10 mouse cellular contexts compared by ENCODE assay signal in genomic region chr5:36905216-36905615, GRCm38 (mm10). TPM values are rescaled to one million over a fixed set of nuclear protein-coding genes. Genes with fewer than 3 reads are reported as not detected.
DNase-seq lines count a peak whose midpoint lies in the region; ATAC-seq and TF ChIP-seq lines count a peak whose summit lies in the region.
"Had no signal": no experiment of that assay in that cellular context is flagged by ENCODE, and none has a peak within 500 bp of the region (broad histone marks: within the 10 kb centered on the region; RNA-seq: fewer than 3 reads in every experiment).

No protein-coding gene starts in this region.

- ATAC-seq in stomach, postnatal 0 days (ENCODE audit: low FRiP score, low TSS enrichment): no peak
- no peak for ATAC-seq in megakaryocyte, adult 5-6 weeks (ENCODE audit: poor library complexity, severe bottlenecking)

- peaks cover 2% of the 10 kb centered on the region; the same call in 1 of the 2 replicates for H3K4me1 ChIP-seq in heart, adult 2 months (ENCODE audit: control insufficient read depth, insufficient read depth, low read length)
- no peaks in the 10 kb centered on the region for H3K4me1 ChIP-seq in stomach, postnatal 0 days (replicated peaks; ENCODE audit: control insufficient read depth, insufficient read depth)
- H3K4me1 ChIP-seq: liver, embryonic 13.5 days had no signal

- TF ChIP-seq CTCF in heart, adult 2 months (IDR thresholded peaks at IDR 0.05): no peak
- TF ChIP-seq CTCF in stomach, postnatal 0 days (IDR thresholded peaks at IDR 0.05; ENCODE audit: low read depth): no peak

- H3K27ac ChIP-seq in heart, adult 2 months: no peak overlapping the region
- 0 out of 2 replicates have a peak overlapping the region, but pooled peaks have one; percentile 8 for H3K27ac ChIP-seq in stomach, postnatal 0 days (replicated peaks)
- H3K27ac ChIP-seq: liver, embryonic 13.5 days; macrophage had no signal

- no peak for TF ChIP-seq POLR2A in heart, adult 2 months (IDR thresholded peaks at IDR 0.05; ENCODE audit: insufficient read depth, low read depth, low read length)

- H3K4me2 ChIP-seq in stomach, postnatal 0 days (replicated peaks; ENCODE audit: low read depth): no peak overlapping the region
- H3K4me2 ChIP-seq: liver, embryonic 13.5 days had no signal

- no peak for TF ChIP-seq EP300 in heart, adult 2 months (IDR thresholded peaks at IDR 0.05; ENCODE audit: insufficient read depth, low read depth, low read length)
- TF ChIP-seq EP300 in stomach, postnatal 0 days (optimal IDR thresholded peaks at IDR 0.05): no peak

- no peak overlapping the region for H3K4me3 ChIP-seq in heart, adult 2 months
- H3K4me3 ChIP-seq in stomach, postnatal 0 days (ENCODE audit: low read depth, low read length): no peak overlapping the region
- H3K4me3 ChIP-seq: liver, embryonic 13.5 days had no signal

- H3K9ac ChIP-seq in heart, adult 2 months (ENCODE audit: low read depth, low read length): no peak overlapping the region
- no peak overlapping the region for H3K9ac ChIP-seq in stomach, postnatal 0 days (ENCODE audit: low read length)
- H3K9ac ChIP-seq: liver, embryonic 13.5 days had no signal

- H3K79me2 ChIP-seq in heart, adult 2 months (replicated peaks; ENCODE audit: control insufficient read depth, insufficient read depth, low read length): no peaks in the 10 kb centered on the region

- H3K27me3 ChIP-seq in heart, adult 2 months (ENCODE audit: control insufficient read depth, insufficient read depth, low read length): no peaks in the 10 kb centered on the region
- no peaks in the 10 kb centered on the region for H3K27me3 ChIP-seq in stomach, postnatal 0 days (ENCODE audit: control insufficient read depth, insufficient read depth, low read length)
- H3K27me3 ChIP-seq: liver, embryonic 13.5 days had no signal

- WGBS in heart, adult 2 months: 51% methylated on average over 8 of the region's 8 CpGs
- WGBS in stomach, postnatal 0 days: 62% methylated on average over 8 of the region's 8 CpGs

- DNase-seq in heart, adult 2 months: peak; percentile 27 to 48
- no peak for DNase-seq in heart, postnatal 25 days (ENCODE audit: low spot score)
- peak; percentile 21 for DNase-seq in ovary, postnatal 14 days (ENCODE audit: low spot score)
- no peak for DNase-seq in ovary, adult 18-20 months (ENCODE audit: low spot score)
- peak; percentile 40 for DNase-seq in gastrocnemius, postnatal 14 days
- DNase-seq in stomach, postnatal 0 days (ENCODE audit: low spot score): no peak
- DNase-seq: liver, embryonic 13.5 days had no signal

- intact Hi-C loops in heart, adult 2 months (cut with DNase I): no loop called here
- intact Hi-C loops in heart, postnatal 25 days (cut with DNase I): no loop called here
- intact Hi-C loops in gastrocnemius, postnatal 14 days (cut with DNase I; ENCODE audit: low total_unique reads): no loop called here

- no peaks in the 10 kb centered on the region for H3K9me3 ChIP-seq in stomach, postnatal 0 days (ENCODE audit: control insufficient read depth, low read length)
- H3K9me3 ChIP-seq: liver, embryonic 13.5 days had no signal

- H3K36me3 ChIP-seq in heart, adult 2 months (ENCODE audit: control insufficient read depth, insufficient read depth, low read length): no peaks in the 10 kb centered on the region
- H3K36me3 ChIP-seq in stomach, postnatal 0 days (ENCODE audit: control insufficient read depth, insufficient read depth, low read length): no peaks in the 10 kb centered on the region
- H3K36me3 ChIP-seq: liver, embryonic 13.5 days had no signal

RNA-seq across cellular contexts. Expression of gene Ppp2r2c, which starts 36.9 kb away (rescaled TPM):
- total RNA-seq in heart, adult 2 months (2021): under 1 TPM; 0.78 to 0.96 TPM
- polyA plus RNA-seq in heart, adult 2 months (2012; rRNA removed): 0.06 and 0.12 TPM in 2 replicates
- total RNA-seq in heart, postnatal 25 days (2021): under 1 TPM; 0.17 to 0.18 TPM
- total RNA-seq in gastrocnemius, postnatal 14 days (2021): under 1 TPM; 0.24 to 0.70 TPM
- 0.77 and 0.93 TPM in 2 replicates for polyA plus RNA-seq in stomach, postnatal 0 days (2015; fragmentation: Nextera tagmentation; extraction: Ambion mirVana)
- total RNA-seq in megakaryocyte, adult 5-6 weeks (2015): not detected in 2 replicates
- total RNA-seq in megakaryocyte, adult 5-6 weeks (2017): not detected in 2 replicates
- total RNA-seq: hematopoietic stem cell, adult 5-6 weeks had no signal
- polyA plus RNA-seq: macrophage had no signal

Comparison
In these comparisons a context has a peak if more than half of its experiments do, and no peak if none do; other contexts are left out.
1. DNase-seq: peak in heart, adult 2 months (2 of 2), ovary, postnatal 14 days (single experiment) and gastrocnemius, postnatal 14 days (single experiment); none in heart, postnatal 25 days (single experiment), ovary, adult 18-20 months (single experiment) and stomach, postnatal 0 days (single experiment).